Mouse (Mus musculus): ENCODE measurements around the gene Abcb1a.
A peak's percentile ranks its signal among the peaks of the same experiment; 100 is the strongest.
"Not testable (repeated sequence)": the region's sequence is repeated elsewhere in the genome, so short reads cannot be mapped to it uniquely, and the experiment has no call there.

The Abcb1a gene

DNA sequence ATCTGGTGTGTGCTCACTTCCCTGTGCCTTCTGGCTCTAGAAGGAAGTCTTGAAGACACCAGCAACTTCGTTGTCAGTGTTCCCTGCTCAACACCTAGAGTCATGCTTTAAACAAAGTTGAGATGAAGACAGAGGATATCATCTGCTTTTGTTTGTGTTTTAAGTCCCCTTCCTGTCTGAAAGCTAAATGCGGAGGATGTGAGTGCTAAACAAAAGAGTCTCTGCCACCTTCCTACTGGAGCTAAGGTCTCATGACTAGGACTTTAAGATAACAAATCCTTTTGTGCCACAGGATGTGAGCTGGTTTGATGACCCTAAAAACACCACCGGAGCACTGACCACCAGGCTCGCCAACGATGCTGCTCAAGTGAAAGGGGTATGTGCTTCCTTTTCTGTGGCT lies 63.0 kb downstream of the Abcb1a start:
- no peak for DNase-seq (ENCODE audit: inconsistent age in 2 of 2, low spot score in 1 of 2)

DNA sequence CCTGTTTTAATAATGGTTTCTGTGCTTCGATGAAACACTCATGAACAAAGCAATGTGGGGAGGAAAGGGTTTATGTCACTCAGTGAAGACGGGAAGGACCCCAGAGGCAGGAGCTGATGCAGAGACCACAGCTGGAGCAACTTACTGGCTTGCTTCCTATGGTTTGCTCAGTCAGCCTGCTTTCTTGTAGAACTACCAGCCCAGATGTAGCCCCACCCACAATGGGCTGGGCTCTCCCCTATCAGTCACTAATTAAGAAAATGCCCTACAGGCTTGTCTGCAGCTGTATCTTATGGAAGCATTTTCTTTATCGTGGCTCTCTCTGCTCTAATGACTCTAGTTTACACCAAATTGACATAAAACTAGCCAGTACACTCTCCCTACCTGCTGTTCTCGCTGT lies 67.9 kb downstream of the Abcb1a start:
- no peak for DNase-seq (ENCODE audit: inconsistent age in 2 of 2, low spot score in 1 of 2)

DNA sequence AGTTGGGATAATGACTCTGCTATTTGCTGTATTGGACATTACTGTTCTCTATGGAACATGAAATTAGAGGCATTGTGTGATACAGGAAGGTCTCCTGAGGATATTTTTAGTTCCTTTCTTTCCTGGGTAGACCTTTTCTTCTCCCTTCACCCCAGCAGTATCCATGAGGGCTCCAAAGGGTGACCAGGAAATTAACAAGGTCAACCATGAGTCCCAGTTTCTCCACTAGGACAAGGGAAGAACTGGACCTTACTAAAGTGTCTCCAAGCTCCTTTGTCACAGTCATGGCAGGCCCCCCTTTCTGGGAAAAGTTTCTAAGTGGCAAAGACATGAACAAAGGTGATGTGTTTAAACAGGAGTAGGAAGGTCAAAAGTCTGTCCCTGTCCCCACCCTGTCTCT lies 72.8 kb downstream of the Abcb1a start:
- no peak for DNase-seq (ENCODE audit: inconsistent age in 2 of 2, low spot score in 1 of 2)

DNA sequence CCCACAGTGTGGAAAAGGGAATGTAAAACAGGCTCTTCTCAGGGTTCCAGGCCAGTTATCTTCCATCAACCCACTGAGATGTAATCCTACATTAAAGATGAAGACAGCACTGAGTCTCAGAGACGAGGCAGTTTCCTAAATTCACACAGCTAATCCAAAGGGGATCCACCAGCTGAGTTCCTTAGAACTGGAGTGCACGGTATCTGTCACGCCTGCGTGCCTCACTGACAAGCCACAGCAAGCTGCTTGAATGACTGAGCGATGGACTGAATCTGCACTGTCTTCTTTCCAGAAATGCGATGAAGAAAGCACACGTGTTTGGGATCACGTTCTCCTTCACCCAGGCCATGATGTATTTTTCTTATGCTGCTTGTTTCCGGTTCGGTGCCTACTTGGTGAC lies 73.4 kb downstream of the Abcb1a start:
- DNase-seq (ENCODE audit: inconsistent age in 2 of 2, low spot score in 1 of 2): not testable (repeated sequence)

DNA sequence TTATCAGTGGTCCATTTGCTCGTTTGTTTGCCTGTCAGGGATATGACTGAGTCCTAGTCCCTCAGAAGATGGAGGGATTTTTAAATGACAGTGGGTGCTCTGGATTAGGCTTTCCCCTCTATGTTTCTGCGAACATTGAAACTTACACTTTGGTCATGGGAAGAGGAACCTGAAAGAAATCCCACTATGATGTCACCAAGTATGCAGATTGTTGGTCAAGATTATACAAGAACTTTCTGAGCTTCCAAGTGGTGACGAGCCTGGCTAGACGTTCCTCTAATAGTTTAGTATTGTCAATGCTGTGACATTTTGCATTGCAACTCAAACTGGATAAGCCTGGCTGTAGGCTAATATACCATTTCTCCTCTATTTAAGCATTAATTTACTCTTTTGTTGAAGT lies 76.5 kb downstream of the Abcb1a start:
- no peak for DNase-seq (ENCODE audit: inconsistent age in 2 of 2, low spot score in 1 of 2)

DNA sequence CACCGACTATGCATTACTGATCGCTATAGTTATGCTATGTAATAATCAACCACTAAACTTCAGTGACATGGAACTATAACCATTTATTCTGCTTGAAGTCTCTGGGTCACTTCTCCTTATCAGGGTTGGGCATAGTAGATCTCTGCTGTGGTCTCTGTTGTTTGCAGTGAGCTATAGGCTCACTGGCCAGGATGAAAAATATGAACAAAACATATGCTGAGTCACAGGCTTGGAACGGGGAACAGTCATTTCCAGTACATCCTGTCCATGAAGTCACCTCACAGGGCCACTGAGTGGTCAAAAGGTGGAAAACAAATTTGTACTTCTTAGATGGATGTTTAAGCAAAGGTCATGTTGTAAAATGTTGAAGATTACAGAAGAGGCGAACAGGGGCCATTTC lies 77.2 kb downstream of the Abcb1a start:
- peak in 1 of 2 experiments; percentile 22 for DNase-seq (ENCODE audit: inconsistent age in 2 of 2, low spot score in 1 of 2)

DNA sequence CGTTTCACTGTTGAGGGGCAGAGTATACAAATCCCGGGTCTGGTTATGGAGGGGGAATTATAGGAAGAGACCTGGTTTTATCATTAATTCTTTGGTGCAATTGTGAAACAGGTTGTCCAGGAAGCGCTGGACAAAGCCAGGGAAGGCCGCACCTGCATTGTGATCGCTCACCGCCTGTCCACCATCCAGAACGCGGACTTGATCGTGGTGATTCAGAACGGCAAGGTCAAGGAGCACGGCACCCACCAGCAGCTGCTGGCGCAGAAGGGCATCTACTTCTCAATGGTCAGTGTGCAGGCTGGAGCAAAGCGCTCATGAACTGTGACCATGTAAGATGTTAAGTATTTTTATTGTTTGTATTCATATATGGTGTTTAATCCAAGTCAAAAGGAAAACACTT lies 87.4 kb downstream of the Abcb1a start:
- not testable (repeated sequence) for DNase-seq (ENCODE audit: inconsistent age in 2 of 2, low spot score in 1 of 2)

DNA sequence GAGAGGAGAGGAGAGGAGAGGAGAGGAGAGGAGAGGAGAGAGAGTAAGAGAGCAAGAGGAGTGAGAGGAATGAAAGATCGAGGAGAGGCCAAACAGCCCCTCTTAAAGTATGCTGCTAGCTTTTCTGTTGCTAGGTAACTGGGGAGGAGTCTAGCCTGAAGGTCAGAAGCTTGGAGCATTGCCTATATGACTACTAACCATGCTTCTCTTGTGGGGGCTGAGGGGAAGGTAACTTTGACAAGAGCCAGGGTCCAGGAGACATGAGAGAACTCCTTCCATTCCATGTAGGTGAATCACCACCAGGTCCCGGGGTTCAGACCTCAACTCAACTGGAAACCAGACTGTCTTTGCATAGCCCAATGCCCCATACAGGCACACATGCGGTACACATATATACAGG lies 113.0 kb downstream of the Abcb1a start:
- DNase-seq (ENCODE audit: inconsistent age in 2 of 2, low spot score in 1 of 2): peak; percentile 32 to 74

DNA sequence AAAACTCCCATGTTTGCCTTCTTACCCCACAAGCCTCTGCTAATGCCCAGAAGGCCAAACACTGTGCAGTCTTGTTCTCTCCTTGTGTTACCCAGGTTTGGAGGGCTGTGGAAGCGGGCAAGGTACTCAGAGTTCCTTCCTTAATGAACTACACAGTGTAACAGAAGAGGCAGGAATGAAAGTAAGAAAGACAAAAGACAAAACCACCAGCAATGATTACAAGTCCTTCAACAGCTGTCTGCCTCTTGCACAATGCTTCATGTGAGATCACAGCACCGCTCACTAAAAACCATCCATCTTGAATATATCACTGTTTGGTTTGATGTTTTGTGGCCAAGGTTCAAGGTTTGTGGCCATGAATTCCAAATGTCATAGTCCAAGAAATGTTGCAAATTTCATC lies 118.4 kb downstream of the Abcb1a start:
- DNase-seq (ENCODE audit: inconsistent age in 2 of 2, low spot score in 1 of 2): peak; percentile 73 to 91

DNA sequence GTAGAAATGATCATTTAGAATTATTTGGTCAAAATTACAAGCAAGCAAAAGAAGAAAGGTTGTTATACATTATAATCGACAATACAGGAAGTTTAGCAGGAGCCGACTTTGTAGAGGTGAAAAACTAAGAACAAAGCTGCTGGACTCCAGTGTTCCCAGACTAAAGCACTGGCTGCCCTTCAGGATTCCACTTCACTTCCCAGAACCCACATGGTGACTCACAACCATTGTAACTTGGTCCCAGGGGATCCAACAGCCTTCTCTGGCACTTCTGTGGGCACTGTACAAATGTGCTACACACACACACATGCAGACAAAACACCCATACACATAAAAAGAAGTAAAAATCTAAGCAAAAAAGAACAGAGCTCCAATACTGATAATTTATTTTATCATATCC lies 118.9 kb downstream of the Abcb1a start:
- DNase-seq (ENCODE audit: inconsistent age in 2 of 2, low spot score in 1 of 2): peak; percentile 73 to 90

DNA sequence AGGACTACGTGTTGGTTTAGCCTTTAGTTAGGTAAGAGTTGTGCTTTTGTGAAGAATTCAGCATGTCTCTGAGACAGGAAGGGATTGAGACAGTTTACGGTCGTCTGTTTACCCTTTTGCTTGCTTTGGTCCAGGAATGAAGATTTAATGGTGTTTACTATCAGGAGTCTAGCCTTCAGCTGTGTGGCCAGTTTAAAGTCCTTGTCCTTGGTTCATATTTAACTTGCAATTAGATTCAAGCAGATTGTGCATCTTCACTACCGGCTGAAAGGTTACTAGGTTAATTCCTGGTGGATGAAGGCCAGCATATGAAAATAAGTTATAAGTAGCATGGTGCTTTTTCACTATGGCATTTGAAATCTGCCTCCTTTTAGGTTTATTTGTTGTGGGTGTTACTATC lies 132.4 kb downstream of the Abcb1a start:
- no peak for DNase-seq (ENCODE audit: inconsistent age in 2 of 2, low spot score in 1 of 2)
